Mouse (Mus musculus): ENCODE results near the gene Sh3pxd2a. TPM values are rescaled to one million over a fixed set of nuclear protein-coding genes. Genes with fewer than 3 reads are reported as not detected.

Sh3pxd2a gene
- total and polyA plus RNA-seq, 3 experiments = 3.9 to 11.3 TPM; not detected in 1

GRCm38 (mm10) chr19:47497736-47498135 is 33.5 kb upstream of the Sh3pxd2a start:
- H3K27ac ChIP-seq (ENCODE audit: control insufficient read depth, low read depth, low read length) = no peak overlapping the region
- no peak overlapping the region for H3K9ac ChIP-seq (ENCODE audit: control insufficient read depth, low read depth, low read length, poor library complexity, severe bottlenecking)
- H3K4me1 ChIP-seq (ENCODE audit: control insufficient read depth in 1 of 2, insufficient read depth in 2 of 2, low read length in 2 of 2) = no peaks in the 10 kb centered on the region
- no peaks in the 10 kb centered on the region for H3K36me3 ChIP-seq (ENCODE audit: control insufficient read depth in 1 of 2, insufficient read depth in 2 of 2, low read length in 2 of 2)
- TF ChIP-seq ZKSCAN1 (IDR thresholded peaks at IDR 0.05; ENCODE audit: low read depth, low read length) (no peak), EP300 (IDR thresholded peaks at IDR 0.05; ENCODE audit: low read depth in 1 of 2, low read length in 2 of 2) (no peak), ZC3H11A (IDR thresholded peaks at IDR 0.05; ENCODE audit: low read depth, low read length) (no peak), MEF2A (IDR thresholded peaks at IDR 0.05; ENCODE audit: extremely low read depth, insufficient replicate concordance, low read depth, low read length, poor library complexity, severe bottlenecking) (no peak), GATA1 (IDR thresholded peaks at IDR 0.05; ENCODE audit: low read depth, low read length) (no peak), HCFC1 (IDR thresholded peaks at IDR 0.05; ENCODE audit: low read depth, low read length) (no peak), MYC (IDR thresholded peaks at IDR 0.05; ENCODE audit: low read depth, low read length) (no peak), TCF12 (IDR thresholded peaks at IDR 0.05; ENCODE audit: low read depth, low read length) (no peak), MAFK (IDR thresholded peaks at IDR 0.05; ENCODE audit: borderline replicate concordance, low read depth, low read length) (no peak), ELF1 (IDR thresholded peaks at IDR 0.05; ENCODE audit: low read depth, low read length) (no peak), NRF1 (IDR thresholded peaks at IDR 0.05; ENCODE audit: insufficient read depth, low read depth, low read length, poor library complexity, severe bottlenecking) (no peak), MAX (IDR thresholded peaks at IDR 0.05; ENCODE audit: low read length) (no peak), POLR2A (IDR thresholded peaks at IDR 0.05; ENCODE audit: control insufficient read depth in 1 of 2, insufficient read depth in 1 of 2, low read depth in 1 of 2, low read length in 2 of 2, poor library complexity in 1 of 2) (no peak), CHD2 (IDR thresholded peaks at IDR 0.05; ENCODE audit: low read length) (no peak), MXI1 (IDR thresholded peaks at IDR 0.05; ENCODE audit: low read depth, low read length) (no peak), CHD1 (IDR thresholded peaks at IDR 0.05; ENCODE audit: low read depth, low read length) (no peak), E2F4 (IDR thresholded peaks at IDR 0.05; ENCODE audit: borderline replicate concordance, low read depth, low read length) (no peak), ZMIZ1 (IDR thresholded peaks at IDR 0.05; ENCODE audit: low read depth, low read length) (no peak), SIN3A (IDR thresholded peaks at IDR 0.05; ENCODE audit: low read length) (no peak), ZNF384 (IDR thresholded peaks at IDR 0.05; ENCODE audit: low read depth, low read length) (no peak)
- DNase-seq (ENCODE audit: low read depth, low spot score) = no peak
- no peaks in the 10 kb centered on the region for H3K9me3 ChIP-seq (replicated peaks; ENCODE audit: insufficient read depth, low read length)
- H3K79me2 ChIP-seq (ENCODE audit: control insufficient read depth, insufficient read depth, low read length, poor library complexity) = no peaks in the 10 kb centered on the region
- no peak overlapping the region for H3K4me3 ChIP-seq (ENCODE audit: control insufficient read depth in 1 of 2, insufficient read depth in 1 of 2, low read depth in 2 of 2, low read length in 2 of 2)
- no peaks in the 10 kb centered on the region for H3K27me3 ChIP-seq (ENCODE audit: control insufficient read depth in 1 of 2, insufficient read depth in 2 of 2, low read length in 2 of 2)

- Histone ChIP-seq H3K27me3 (ENCODE audit: control insufficient read depth in 1 of 2, insufficient read depth in 2 of 2, low read length in 2 of 2) (no peaks in the 10 kb centered on the region), H3K9me3 (replicated peaks; ENCODE audit: insufficient read depth, low read length) (no peaks in the 10 kb centered on the region), H3K36me3 (ENCODE audit: control insufficient read depth in 1 of 2, insufficient read depth in 2 of 2, low read length in 2 of 2) (no peaks in the 10 kb centered on the region), H3K9ac (ENCODE audit: control insufficient read depth, low read depth, low read length, poor library complexity, severe bottlenecking) (no peak overlapping the region), H3K79me2 (ENCODE audit: control insufficient read depth, insufficient read depth, low read length, poor library complexity) (no peaks in the 10 kb centered on the region), H3K27ac (ENCODE audit: control insufficient read depth, low read depth, low read length) (no peak overlapping the region), H3K4me3 (ENCODE audit: control insufficient read depth in 1 of 2, insufficient read depth in 1 of 2, low read depth in 2 of 2, low read length in 2 of 2) (no peak overlapping the region), H3K4me1 (ENCODE audit: control insufficient read depth in 1 of 2, insufficient read depth in 2 of 2, low read length in 2 of 2) (no peaks in the 10 kb centered on the region)
- no peak for DNase-seq (ENCODE audit: low read depth, low spot score)
- no peak for TF ChIP-seq MAX (IDR thresholded peaks at IDR 0.05; ENCODE audit: low read length)
- TF ChIP-seq SIN3A (IDR thresholded peaks at IDR 0.05; ENCODE audit: low read length) = no peak
- no peak for TF ChIP-seq SMC3 (IDR thresholded peaks at IDR 0.05; ENCODE audit: low read depth, low read length)
- TF ChIP-seq MYC (IDR thresholded peaks at IDR 0.05; ENCODE audit: low read depth, low read length) = no peak
These were observed 33.1 kb upstream of the Sh3pxd2a start for GRCm38 (mm10) chr19:47497313-47497712.
